Mouse (Mus musculus) left cerebral cortex, postnatal 14 days (tissue): ENCODE data around the gene Nkx2-2. TPM values are rescaled to one million over a fixed set of nuclear protein-coding genes. Genes with fewer than 3 reads are reported as not detected.
A peak's percentile ranks its signal among the peaks of the same experiment; 100 is the strongest.
"Not testable (repeated sequence)": the region's sequence is repeated elsewhere in the genome, so short reads cannot be mapped to it uniquely, and the experiment has no call there.

Experiments
- DNase-seq, 2 experiments: peaks; one replicate each; pipeline ENCODE4 v3.0.0; 2021 to 2022; ENCODE audit warnings: low spot score in 2 of 2, mixed read lengths in 1 of 2
- intact Hi-C: fragments of 180-260 bp; cut with DNase I; formaldehyde crosslinking; loops from one replicate; pipeline ENCODE4 v1.15.1; 2025
- total RNA-seq, 2 experiments: library from RNA; stranded (reverse); gene quantifications; 2 replicates each; pipeline ENCODE4 v1.2.3; 2021

The Nkx2-2 gene
- total RNA-seq, 2 experiments from 2014 or later = 9.5 to 11.1 TPM

DNA sequence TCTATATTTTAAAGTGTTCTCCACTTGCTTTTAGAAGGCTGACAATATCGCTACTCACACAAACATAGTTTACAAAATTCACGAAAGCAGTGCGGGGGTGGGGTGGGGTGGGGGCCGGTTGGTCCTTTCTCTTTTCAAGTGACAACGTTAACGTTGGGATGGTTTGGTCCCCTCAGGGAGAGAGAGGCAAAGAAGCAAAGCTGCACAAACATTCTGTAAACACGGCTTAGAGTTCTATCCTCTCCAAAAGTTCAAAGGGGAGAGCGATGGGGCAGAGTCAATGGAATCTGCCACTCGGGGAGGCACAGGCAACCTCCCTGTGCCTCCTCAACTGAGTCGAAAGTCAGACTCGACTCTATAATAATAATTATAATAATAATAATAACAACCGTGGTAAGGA lies 10.5 kb downstream of the Nkx2-2 start:
- intact Hi-C loops = loop anchor here (5.0 to 10.0 kb wide), 5 partner anchors 101 to 851 kb away; partner anchors contain the start of gene Pax1
- no peak for DNase-seq

DNA sequence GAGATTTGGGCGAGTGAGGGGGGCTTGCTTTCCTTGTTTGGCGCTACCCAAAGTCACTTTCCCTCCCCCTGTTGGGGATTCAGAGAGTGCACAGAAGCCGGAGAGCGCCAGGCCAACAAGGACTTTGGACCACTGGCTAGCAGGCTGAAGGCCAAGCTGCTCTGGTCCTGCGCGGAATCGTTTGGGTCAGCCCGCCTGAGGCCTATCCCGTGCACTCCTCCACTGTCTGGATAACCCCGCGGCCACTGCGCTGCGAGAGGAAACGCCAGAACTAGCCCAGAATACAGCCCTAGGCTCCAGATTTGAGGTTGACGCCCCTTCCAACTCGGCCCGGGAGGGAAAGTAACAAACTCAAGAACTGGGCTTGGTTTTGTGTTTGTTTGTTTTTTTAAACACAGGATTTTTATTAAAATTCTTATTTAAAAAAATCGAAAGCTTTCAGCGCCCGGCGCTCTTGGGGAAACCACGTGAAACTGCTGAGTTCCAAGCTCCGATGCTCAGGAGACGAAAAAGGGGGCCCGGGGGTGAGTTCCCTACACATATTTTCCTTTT lies 11.3 kb downstream of the Nkx2-2 start:
- intact Hi-C loops = loop anchor here (5.0 to 10.0 kb wide), 5 partner anchors 100 to 852 kb away; partner anchors contain the start of gene Pax1

DNA sequence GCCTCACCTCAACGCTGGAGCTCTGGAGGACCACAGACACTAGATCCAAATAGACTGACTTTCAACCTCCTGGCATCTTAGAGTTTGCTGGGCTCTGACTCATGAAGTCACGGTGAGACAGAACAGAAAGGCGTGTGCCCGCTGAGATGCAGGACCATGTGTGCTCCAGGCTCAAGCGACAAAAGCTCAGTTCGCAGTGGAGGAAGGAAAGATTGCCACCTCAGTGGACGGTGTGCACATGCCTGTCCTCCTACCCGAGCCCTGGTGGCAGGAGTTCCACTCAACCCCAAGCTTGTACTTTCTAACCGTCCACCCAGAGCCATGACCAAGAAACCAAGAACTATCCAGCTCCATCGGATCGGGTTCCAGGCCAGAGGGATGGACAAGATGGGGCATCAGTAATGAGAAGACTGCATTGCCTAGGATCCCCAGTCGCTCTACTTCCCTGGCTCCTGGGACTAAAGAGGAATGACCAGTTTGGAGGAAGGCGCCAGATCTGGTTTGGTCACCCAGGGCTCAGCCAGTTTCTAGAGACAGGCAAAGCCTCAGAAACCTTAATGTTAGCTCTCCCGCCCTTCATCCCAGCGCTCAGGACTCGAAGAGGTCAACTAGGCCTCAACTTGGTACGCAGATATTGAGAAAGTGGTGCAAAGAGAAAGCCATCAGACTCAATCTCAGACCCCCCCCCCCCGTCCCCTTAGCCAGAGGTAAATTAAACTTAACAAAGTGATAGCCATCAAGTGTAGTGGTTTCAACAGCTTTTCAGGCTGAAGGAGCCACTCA lies 11.9 kb downstream of the Nkx2-2 start:
- intact Hi-C loops = loop anchor here (5.0 to 10.0 kb wide), 5 partner anchors 100 to 853 kb away; partner anchors contain the start of gene Pax1
- DNase-seq = no peak

More for the DNA sequence above, 11.3 kb downstream of the Nkx2-2 start:
- DNase-seq = no peak

DNA sequence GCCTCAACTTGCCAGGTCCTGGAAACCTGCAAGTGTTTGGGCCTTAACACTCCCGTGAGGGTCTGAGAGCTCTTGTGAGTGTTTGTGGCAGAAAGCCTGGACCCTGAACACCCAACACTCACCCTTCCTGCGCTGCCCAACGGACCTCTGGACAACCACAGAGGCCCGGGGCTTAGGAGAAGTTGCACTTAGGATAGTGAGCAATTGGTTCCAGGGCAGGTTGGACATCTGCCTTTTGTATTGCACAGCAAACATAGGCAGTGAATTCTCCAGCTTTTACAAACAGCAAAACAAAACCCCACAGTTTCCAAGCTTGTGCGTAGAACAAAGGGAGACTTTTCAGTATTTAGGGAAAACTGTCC lies 12.8 kb downstream of the Nkx2-2 start:
- DNase-seq = no peak
- intact Hi-C loops = loop anchor here (5.0 to 10.0 kb wide), 5 partner anchors 99 to 854 kb away; partner anchors contain the start of gene Pax1

DNA sequence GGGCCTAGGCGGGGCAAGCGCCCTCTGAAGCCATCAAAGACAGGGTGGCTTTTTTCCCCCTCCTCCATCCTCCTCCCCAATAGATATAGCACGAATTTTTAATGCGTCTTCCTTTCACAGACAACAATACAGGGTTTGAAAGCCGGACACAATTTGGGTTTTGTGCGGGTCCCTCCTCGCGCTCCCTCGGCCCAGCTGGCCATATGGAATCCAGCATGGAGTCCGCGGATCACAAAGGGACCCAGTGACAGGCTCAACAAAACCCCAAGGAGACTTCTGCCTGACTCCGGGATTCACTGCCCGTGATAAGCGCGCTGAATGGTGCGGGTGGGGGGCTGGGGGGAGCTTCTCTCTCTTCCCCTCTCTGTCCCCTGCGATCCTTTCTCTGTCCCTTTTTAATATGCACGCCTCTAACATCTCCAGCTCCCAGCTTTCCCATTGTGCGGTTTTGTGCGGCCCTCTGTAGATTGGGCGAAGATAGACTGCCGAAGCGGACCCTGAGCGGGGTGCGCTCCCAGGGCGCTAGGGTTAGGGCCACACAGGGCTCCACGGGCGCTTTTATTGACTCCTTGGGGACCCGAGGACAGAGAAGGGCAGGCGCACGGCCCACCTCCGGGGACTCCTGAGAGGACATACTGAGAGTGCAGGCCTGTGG lies 13.3 kb downstream of the Nkx2-2 start:
- intact Hi-C loops = loop anchor here (5.0 to 10.0 kb wide), 5 partner anchors 98 to 854 kb away; partner anchors contain the start of gene Pax1
- DNase-seq = peak in 1 of 2 experiments; percentile 30

DNA sequence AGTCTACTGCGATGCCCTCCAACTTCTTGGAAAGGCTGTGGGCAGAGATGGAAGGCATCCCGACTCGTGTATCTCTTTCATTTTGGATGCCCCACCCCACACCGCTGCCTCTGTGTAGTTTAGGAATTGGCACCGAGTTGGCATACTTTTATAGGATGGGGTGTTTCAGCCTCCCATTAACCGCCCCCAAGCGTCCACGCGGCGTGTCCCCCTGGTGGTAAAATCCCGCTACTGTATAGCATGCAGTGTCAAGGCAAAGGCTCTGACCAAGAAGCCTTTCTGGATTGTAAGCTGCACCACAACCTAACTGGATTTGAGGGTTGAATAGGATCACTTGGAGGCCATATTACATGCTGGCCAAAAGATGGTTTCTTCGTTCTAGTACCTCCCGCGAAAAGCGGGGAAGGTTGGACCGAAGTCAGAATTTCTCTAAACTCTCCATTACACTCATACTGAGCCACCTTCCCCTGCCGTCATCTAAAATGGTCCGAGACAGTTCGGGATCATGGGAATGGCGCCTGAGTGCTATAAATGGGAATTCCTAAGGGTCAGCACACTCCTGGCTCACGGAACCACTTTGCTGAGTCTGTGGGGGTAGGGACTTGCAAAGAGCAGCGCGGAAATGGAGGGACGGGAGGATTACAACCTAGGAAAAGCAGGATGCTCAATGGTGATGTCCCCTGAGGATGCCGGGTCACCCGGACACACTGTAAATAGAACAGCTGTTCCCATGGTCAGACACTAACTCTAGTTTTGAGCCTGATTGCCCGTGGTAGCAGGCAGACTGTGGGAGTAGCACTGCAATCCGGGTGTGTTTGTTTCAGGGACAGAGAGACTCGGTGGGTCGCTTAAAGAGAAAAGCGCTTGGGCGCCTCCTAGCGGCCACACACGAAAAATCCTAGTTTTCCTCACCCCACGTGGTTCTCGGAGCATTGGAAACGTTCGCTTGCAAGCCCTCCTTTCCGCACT lies 15.7 kb downstream of the Nkx2-2 start:
- peak; percentile 76 to 91 for DNase-seq
- intact Hi-C loops = loop anchor here (2.0 kb wide), 1 partner anchor 128 kb away; no protein-coding TSS in a partner anchor

DNA sequence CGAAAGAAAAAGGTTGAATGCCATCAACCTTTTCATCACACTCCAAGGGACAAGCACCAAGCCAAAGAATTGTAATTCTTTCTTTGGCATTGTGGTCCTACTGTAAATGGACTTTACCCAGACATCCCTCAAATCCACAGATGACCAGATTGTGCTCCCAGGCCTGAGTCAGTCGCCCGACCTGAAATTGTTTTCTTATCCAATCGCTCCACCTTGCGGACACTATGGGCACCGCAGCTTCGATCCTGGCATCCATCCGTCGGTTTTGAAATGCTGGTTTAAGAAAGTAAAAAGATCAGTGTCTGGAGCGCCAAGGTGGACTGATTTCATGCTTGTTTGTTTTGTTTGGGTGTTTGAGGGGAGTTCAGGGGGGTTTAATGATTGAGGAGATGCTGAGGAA lies 16.4 kb downstream of the Nkx2-2 start:
- peak; percentile 78 to 89 for DNase-seq
- intact Hi-C loops = loop anchor here (1.0 to 2.0 kb wide), 3 partner anchors 129 to 555 kb away; no protein-coding TSS in a partner anchor

DNA sequence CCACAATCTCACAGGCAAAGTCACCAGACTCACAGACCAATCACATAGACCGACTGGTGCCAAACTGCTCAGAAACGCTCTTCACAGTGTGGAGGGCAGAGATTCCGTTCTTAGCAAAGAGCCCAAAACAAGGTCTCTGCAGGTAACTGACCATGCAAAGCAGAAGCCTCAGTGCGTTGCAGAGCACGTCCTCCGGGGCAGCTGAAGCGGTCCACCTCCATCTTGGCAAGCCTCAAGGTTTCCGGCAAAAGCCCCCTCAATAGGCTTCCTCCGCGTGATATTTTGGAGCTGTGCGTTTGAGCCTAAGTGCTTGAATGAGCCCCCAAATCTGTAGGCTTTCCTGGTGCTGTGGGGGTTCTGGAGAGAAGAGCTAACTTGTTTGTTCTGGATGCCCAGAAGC lies 18.7 kb downstream of the Nkx2-2 start:
- intact Hi-C loops = no loop called here

DNA sequence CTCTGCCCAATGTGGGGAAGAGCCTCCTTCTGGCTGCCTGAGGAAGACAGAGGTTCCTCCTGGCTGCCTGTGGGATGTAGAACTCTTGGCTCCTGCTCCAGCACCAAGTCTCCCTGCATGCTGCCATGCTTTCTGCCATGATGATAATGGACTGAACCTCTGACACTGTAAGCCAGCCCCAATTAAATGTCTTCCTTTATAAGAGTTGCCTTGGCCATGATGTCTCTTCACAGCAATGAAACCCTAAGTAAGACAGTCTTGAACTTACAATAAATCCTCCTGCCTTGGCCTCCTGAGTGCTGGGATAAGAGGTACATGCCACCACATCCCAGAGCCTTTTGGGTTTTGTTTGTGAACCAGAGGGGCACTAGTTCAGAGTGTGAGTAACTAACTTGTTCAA lies 20.3 kb downstream of the Nkx2-2 start:
- DNase-seq = no peak
- intact Hi-C loops = no loop called here

More for the DNA sequence above, 18.7 kb downstream of the Nkx2-2 start:
- no peak for DNase-seq

DNA sequence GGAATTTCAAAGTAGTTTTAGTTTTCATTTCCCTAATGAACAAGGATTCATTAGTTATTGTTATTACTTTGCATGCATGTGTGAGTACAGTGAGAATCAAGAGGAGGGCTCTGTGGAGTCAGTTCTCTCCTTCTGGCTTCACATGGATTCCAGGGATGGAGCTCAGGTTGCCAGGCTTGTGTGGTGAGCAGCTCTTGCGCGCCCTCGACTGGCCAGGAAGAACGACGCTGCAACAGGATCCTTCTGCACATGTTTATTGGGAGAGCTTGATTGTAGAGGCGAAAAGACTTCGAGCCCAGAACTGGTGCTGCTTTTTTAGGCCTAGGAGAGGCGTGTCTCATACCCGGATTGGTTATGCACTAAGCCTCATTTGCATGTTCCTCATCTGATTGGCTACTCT lies 23.5 kb downstream of the Nkx2-2 start:
- intact Hi-C loops, DNase-seq: not testable (repeated sequence)

DNA sequence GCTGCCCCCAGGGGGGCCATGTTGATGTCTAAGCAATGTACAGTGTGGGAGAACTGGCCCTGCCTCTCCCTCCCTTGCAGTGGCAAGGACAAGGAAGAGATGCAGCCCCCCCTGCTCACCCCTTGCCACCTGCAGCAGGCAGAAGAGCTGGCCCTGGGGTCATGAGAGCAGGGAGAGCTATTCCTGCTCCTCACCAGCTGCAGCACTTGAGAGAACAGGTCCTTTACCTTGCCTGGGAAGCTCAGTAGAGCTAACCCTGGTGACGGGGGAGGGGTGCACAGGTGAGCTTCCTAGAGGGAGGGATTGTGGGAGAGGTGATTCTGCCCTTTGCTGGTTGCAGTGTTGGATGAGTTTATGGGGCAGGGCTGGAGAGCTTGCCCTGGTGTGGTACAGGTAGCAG lies 28.2 kb downstream of the Nkx2-2 start:
- DNase-seq = no peak
- intact Hi-C loops = no loop called here

DNA sequence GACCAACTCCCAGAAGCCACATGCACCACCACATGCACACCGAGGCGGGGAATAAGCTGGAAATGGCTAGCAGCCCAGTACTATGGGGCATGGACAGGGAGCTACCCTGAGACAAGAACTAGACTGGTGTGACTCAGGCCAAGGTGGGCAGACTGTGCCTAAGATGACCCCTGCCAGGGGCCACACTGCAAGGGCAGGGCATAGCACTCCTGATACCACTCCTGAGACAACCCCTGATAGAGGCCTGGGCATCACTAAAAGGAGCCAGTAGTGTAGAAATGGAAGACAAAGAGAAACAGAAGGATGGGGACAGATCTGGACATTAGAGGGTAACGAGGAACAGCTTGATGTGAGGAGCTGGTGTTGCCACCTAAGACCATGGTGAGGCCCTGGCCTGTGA lies 28.7 kb downstream of the Nkx2-2 start:
- intact Hi-C loops = no loop called here
- no peak for DNase-seq

DNA sequence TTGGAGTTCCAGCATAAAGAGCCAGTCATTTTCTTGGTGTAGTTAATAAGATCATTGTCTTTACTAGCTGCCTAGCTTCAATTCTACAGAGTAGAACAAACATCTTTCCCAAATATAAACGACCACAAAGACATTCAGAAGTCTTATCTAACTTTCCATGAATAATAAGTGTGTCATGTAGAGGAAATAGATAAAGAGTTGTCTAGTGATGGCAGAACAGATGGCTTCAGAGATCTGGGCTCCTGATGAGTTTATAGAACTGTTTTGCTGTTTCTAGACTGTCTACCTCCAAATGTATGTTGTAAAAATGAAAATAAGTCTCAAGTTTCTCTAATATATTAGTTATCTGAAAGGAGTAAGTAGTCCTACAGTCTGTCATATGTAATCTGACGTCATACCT lies 41.5 kb downstream of the Nkx2-2 start:
- DNase-seq = no peak
- intact Hi-C loops = no loop called here

Other genes starting within 250 kb of the Nkx2-2 start
- 10 to 100 TPM; 44.7 to 45.5 TPM for gene Xrn2, start 181.2 kb downstream of the Nkx2-2 start, total RNA-seq
- not detected for gene Nkx2-4, start 108.8 kb downstream of the Nkx2-2 start, total RNA-seq
- gene Pax1, start 167.7 kb upstream of the Nkx2-2 start, total RNA-seq = not detected